Mouse (Mus musculus): ENCODE measurements around the gene Tubg2.

Gene Tubg2

GRCm38 (mm10) chr11:101155728-101156371, at the start of gene Tubg2:
Gene Tubg2, plus strand, starts transcription at chr11:101155907.
- peak; percentile 84 to 85 for DNase-seq

DNA sequence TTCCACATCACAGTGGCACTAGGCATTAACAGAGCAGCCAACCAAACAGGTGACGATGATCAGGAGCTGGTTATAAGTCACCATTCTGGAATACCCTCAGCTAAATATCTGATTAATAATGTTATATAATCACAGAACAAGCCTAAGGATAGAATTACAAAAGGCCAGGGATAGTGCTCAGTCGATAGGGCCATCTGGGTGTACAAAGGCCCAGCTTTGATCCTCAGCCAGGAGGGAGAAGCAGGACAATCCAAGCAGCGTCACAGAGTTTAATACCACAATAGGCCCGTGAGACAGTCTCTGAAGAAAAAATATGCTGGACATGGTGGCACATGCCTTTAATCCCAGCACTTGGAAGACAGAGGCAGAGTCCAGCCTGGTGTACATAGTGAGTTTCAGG, 46.4 kb upstream of the Tubg2 start:
- DNase-seq: no peak

- DNase-seq: no peak
Observed at GRCm38 (mm10) chr11:101110708-101111107, 45.0 kb upstream of the Tubg2 start.

DNA sequence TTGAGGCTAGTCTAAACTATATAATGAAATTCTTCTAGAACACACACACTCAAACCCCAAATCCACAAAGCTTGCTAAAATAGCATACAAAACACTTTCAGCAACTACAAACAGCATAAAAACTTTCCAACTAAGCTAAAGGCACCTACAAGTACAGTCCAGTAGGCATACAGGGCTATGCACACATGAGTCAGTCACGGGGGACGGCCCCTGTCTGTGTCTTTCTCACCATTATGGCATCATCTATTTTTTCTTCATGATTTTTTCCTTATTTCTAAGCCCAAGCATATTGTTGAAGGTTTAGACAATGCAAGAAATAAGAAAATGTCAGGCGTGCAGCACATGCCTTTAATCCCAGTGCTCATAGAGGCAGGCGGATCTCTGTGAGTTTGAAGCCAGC, 44.5 kb upstream of the Tubg2 start:
- no peak for DNase-seq

DNA sequence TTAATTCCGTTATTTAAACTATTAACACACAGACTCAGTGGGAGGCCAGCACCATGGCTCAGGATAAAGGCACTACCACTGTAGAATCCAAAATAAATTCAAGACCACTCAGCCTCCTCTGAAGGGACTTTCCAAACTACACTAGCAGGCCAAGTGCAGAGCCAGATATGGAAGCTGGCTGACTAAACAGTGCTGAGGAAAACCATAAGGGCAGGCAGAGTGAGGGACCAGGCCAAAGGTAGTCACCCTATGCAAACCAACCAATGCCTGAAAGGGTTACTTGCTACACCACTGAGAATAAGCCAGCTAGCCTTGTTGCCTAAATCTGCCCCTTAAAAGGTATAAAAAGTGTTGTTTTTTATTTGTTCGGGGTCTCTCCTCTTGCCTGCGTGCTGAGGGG, 43.5 kb upstream of the Tubg2 start:
- no peak for DNase-seq

- DNase-seq: no peak
Observed at GRCm38 (mm10) chr11:101115564-101115963, 40.1 kb upstream of the Tubg2 start.

DNA sequence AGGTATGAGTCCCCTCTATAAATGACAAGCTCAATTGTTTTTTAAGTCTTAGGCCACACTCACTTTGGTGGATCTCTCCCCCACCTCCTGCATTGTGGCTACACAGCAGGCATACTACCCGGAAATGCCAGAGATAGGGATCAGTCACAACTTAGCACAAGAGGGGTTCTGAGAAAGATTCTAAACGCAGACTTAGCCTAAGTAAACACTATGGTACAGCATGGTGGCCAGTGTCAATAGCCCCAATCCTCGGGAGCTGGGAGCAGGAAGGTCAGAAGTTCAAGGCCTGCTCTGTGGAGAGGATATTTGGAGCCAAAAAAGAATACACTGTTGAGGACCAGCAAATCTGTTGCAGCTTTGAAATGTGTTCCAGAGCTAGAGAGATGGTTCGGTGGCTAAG, 37.6 kb upstream of the Tubg2 start:
- DNase-seq: no peak

- DNase-seq: no peak
Observed at GRCm38 (mm10) chr11:101119131-101119760, 36.5 kb upstream of the Tubg2 start.

GRCm38 (mm10) chr11:101119761-101120544, 35.8 kb upstream of the Tubg2 start, which contains the start of the genes Retreg3 and Tubg1:
Gene Retreg3, minus strand, starts transcription at chr11:101119893.
Gene Tubg1, plus strand, starts transcription at chr11:101119938.
- peak; percentile 100 for DNase-seq

DNA sequence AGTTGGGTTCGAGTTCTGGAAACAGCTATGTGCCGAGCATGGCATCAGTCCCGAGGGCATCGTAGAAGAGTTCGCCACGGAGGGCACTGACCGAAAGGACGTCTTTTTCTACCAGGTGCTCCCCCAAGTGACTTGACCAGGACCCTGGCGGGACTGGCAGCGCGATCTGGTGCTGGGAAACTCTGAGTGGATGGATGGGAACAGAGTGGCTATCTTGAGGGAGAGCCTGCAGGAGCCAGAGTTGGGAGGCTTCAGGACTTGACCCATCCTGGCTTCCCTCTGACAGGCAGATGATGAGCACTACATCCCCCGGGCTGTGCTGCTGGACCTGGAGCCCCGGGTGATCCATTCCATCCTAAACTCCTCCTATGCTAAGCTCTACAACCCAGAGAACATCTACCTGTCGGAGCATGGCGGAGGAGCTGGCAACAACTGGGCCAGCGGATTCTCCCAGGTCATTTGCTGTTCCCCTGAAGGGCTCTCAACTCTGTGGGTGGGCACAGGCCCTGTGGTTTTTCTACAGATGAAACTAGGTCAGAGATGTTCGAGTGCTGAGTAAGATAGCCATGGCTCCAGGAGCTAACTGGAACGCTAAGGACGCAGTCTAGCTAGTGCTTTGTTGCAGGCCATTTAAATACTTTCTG, 35.0 kb upstream of the Tubg2 start:
- peak; percentile 27 to 48 for DNase-seq

GRCm38 (mm10) chr11:101124494-101124893, 31.2 kb upstream of the Tubg2 start:
- peak in 1 of 2 experiments; percentile 63 for DNase-seq

DNA sequence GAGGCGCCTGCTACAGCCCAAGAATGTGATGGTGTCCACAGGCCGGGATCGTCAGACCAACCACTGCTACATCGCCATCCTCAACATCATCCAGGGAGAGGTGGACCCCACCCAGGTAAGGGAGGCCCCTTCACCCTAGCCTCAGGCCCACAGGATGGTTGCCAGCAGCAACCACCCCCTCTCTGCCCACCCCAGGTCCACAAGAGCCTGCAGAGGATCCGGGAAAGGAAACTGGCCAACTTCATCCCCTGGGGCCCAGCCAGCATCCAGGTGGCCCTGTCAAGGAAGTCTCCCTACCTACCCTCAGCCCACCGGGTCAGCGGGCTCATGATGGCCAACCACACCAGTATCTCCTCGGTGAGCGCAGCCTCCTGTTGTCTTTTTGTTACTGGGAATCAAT, 30.7 kb upstream of the Tubg2 start:
- DNase-seq: peak in 1 of 2 experiments; percentile 39

- peak; percentile 48 to 78 for DNase-seq
Observed at GRCm38 (mm10) chr11:101127075-101127474, 28.6 kb upstream of the Tubg2 start.

DNA sequence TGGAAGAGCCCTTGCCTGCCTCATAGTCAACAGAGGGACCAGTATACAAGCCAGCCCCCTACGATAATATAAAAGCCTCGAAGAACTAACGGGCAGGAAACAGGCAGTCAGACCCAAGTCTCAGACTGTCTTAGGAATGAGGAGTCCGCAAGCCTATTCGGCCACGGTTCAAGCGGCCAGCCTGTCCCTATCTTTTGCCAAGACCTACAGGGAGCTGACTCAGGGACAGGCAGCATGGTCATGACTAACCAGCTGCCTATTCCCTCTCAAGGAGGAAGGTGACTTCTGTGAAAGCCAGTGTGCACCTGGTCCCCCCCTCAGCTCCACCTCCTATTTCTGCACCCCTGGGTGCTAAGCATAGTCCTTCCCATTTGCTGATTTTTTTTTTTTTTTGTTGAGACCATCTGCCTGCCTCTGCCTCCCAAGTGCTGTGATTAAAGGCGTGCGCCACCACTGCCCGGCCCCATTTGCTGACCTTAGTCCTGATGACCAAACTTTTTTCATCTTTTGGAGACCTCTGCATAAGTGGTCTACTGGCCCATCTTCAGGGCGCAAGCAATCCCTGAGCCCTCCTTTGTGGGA, 26.6 kb upstream of the Tubg2 start:
- DNase-seq: peak; percentile 85 to 90

- peak; percentile 61 for DNase-seq
Observed at GRCm38 (mm10) chr11:101130056-101130756, 25.5 kb upstream of the Tubg2 start.

GRCm38 (mm10) chr11:101131187-101131586, 24.5 kb upstream of the Tubg2 start:
- DNase-seq: peak; percentile 72 to 79

DNA sequence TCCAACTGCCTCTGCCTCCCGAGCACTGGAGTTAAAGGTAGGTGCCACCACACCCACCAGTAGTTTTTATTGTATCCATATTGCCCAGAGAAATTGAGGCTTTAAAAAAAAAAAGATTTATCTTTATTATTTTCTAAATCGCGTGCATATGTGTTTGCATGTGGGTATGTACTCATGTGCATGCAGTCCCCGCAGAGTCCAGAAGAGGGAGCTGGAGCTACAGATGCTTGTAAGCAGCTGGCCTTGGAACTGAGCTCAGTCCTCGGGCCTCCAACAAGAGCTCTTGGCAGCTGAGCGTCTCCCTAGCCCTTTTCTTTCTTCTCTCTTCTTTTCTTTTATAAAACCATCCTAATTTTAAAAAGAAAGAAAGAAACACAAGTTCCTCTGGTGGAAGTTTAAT, 24.0 kb upstream of the Tubg2 start:
- DNase-seq: peak; percentile 60 to 86

DNA sequence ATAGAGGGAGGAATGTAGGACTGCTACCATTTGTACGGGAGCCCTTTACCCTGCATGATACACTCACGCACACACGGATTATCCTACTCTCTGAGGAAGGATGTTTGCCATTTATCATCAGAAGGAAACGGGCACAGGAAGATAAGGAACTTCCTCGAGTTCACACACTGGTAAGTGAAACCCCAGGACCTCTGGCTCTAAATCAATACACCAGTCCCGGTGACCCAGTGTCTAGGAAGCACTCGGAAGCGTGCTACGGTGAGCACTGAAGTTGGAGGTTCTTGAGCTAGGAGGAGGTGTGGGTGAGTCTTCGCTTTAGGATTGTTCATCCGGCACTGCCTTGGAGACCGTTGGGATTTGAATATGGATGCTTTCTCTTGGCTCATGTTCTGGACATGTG, 22.7 kb upstream of the Tubg2 start:
- DNase-seq: peak; percentile 23 to 31

- DNase-seq: peak; percentile 58 to 67
Observed at GRCm38 (mm10) chr11:101134217-101134865, 21.4 kb upstream of the Tubg2 start.

DNA sequence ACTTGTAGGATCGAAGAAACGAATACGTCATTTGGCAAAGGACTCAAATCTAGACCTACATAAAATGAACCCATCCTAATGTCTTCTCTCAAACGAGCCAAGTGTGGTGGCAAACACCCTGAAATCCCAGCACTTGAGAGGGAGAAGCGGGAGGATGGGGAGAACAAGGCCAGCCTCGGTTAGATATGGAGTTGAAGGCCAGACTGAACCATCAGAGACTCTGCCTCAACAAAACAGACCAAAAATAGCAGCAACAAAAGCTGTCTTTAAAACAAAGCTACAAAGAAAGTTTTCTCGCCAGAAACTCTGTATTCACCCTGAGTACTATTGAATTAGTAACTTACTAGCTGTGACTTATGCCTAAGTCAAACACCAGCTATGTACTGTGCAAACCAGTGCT, 18.7 kb upstream of the Tubg2 start:
- DNase-seq: no peak

GRCm38 (mm10) chr11:101138536-101139181, 17.0 kb upstream of the Tubg2 start:
- DNase-seq: peak; percentile 26 to 52
